Mouse (Mus musculus): ENCODE results near the gene Angptl7.

DNA sequence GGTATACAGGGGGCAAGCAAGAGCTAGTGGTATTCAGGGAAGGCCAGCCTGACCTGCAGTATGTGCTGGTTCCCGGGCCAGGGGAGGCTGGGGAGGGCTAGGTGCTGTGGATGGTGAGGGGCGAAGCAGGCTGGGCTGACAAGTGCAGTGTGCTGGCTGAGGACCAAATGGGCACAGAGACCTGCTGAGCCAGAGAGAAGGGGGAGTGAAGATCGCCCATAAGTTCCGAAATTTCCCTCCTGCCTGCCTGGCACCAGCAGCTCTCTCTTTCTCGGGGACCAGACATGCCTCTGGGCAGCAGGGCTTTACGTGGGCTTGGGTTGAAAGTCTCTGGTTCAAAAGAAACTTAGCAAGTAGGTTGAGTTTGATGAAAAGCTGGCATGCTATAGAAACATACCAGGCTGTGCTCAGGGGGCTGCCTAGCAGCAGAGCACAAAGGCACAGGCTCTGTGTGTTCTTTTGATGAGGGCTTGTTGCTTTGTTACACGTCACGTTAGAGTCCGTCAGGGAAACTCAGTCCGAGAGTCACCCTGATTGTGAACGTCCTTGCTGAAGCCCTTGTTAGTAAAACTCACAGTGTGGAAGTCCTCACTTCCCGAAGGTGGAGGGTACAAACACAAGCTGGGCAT lies 39.5 kb downstream of the Angptl7 start:
- TF ChIP-seq POLR2A (IDR thresholded peaks at IDR 0.05; ENCODE audit: insufficient read depth, low read length) (no peak), CTCF (IDR thresholded peaks at IDR 0.05; ENCODE audit: low read depth, low read length) (no peak)

Data from ES-Bruce4 (cell line).